Mouse (Mus musculus) MEL (cell line): Measurements from ENCODE around the gene Cldn9. TPM values are rescaled to one million over a fixed set of nuclear protein-coding genes. Genes with fewer than 3 reads are reported as not detected.
A peak's percentile ranks its signal among the peaks of the same experiment; 100 is the strongest.

Experiments used
- DNase-seq: peaks from one replicate; pipeline ENCODE4 v3.0.0; 2011; ENCODE audit warnings: low read depth, low spot score
- H3K27ac ChIP-seq: 2 replicates; pipeline ENCODE4 v1.5.1; 2012; ENCODE audit warnings: low read depth, mild to moderate bottlenecking, control low read depth, low read length, moderate library complexity; ENCODE audit not compliant: control insufficient read depth
- H3K27me3 ChIP-seq, 2 experiments: fragments of 150-350 bp in 1 of 2; sonication (generic) in 1 of 2; 2 replicates each; pipeline ENCODE4 v1.6.1; 2012; ENCODE audit warnings: low read length in 2 of 2, mild to moderate bottlenecking in 2 of 2, improper control_type of control experiment in 1 of 2, moderate library complexity in 1 of 2; ENCODE audit not compliant: insufficient read depth in 2 of 2, control insufficient read depth in 1 of 2
- H3K36me3 ChIP-seq, 2 experiments: 2 replicates each; pipeline ENCODE4 v1.6.1; 2012 to 2014; ENCODE audit warnings: low read length in 2 of 2, improper control_type of control experiment in 1 of 2, inconsistent platforms in 1 of 2, mild to moderate bottlenecking in 1 of 2; ENCODE audit not compliant: insufficient read depth in 2 of 2, control insufficient read depth in 1 of 2
- H3K4me1 ChIP-seq, 2 experiments: fragments of 150-350 bp in 1 of 2; sonication (generic) in 1 of 2; 2 replicates each; pipeline ENCODE4 v1.6.1; 2012; ENCODE audit warnings: low read length in 2 of 2, improper control_type of control experiment in 1 of 2, mild to moderate bottlenecking in 1 of 2; ENCODE audit not compliant: insufficient read depth in 2 of 2, control insufficient read depth in 1 of 2
- H3K4me3 ChIP-seq, 2 experiments: fragments of 150-350 bp in 1 of 2; sonication (generic) in 1 of 2; 2 replicates each; pipeline ENCODE4 v1.5.1; 2012; ENCODE audit warnings: low read depth in 2 of 2, low read length in 2 of 2, mild to moderate bottlenecking in 2 of 2, moderate library complexity in 2 of 2, control low read depth in 1 of 2, improper control_type of control experiment in 1 of 2; ENCODE audit not compliant: control insufficient read depth in 1 of 2, insufficient read depth in 1 of 2
- H3K79me2 ChIP-seq: 2 replicates; pipeline ENCODE4 v1.6.1; 2012; ENCODE audit warnings: mild to moderate bottlenecking, low read length, moderate library complexity; ENCODE audit not compliant: control insufficient read depth, poor library complexity, insufficient read depth
- H3K9ac ChIP-seq: 2 replicates; pipeline ENCODE4 v1.6.1; 2012; ENCODE audit warnings: low read depth, mild to moderate bottlenecking, control low read depth, low read length, moderate library complexity; ENCODE audit not compliant: control insufficient read depth, poor library complexity, severe bottlenecking
- H3K9me3 ChIP-seq: fragments of 150-350 bp; sonication (generic); replicated peaks from 2 replicates; pipeline ENCODE4 v1.6.1; 2012; ENCODE audit warnings: mild to moderate bottlenecking, low read length, improper control_type of control experiment, moderate library complexity; ENCODE audit not compliant: insufficient read depth
- CHD2 ChIP-seq: IDR thresholded peaks from 2 replicates; pipeline ENCODE4 v1.6.1; 2011; ENCODE audit warnings: low read length, improper control_type of control experiment
- E2F4 ChIP-seq: IDR thresholded peaks from 2 replicates; pipeline ENCODE4 v1.6.1; 2011; ENCODE audit warnings: low read depth, low read length, improper control_type of control experiment, borderline replicate concordance
- ELF1 ChIP-seq: IDR thresholded peaks from 2 replicates; pipeline ENCODE4 v1.6.1; 2014; ENCODE audit warnings: low read depth, mild to moderate bottlenecking, inconsistent platforms, low read length, improper control_type of control experiment, moderate library complexity
- EP300 ChIP-seq, 2 experiments: IDR thresholded peaks; 2 replicates each; pipeline ENCODE4 v1.6.1; 2011; ENCODE audit warnings: improper control_type of control experiment in 2 of 2, low read length in 2 of 2, low read depth in 1 of 2, mild to moderate bottlenecking in 1 of 2
- ETS1 ChIP-seq: IDR thresholded peaks from 2 replicates; pipeline ENCODE4 v1.6.1; 2012; ENCODE audit warnings: low read depth, mild to moderate bottlenecking, inconsistent platforms, low read length, improper control_type of control experiment, moderate library complexity
- GABPA ChIP-seq: IDR thresholded peaks from 2 replicates; pipeline ENCODE4 v1.6.1; 2012; ENCODE audit warnings: low read depth, mild to moderate bottlenecking, inconsistent platforms, low read length, improper control_type of control experiment, moderate library complexity
- GATA1 ChIP-seq: IDR thresholded peaks from 2 replicates; pipeline ENCODE4 v1.6.1; 2011; ENCODE audit warnings: low read depth, low read length, improper control_type of control experiment
- HCFC1 ChIP-seq: IDR thresholded peaks from 2 replicates; pipeline ENCODE4 v1.6.1; 2012; ENCODE audit warnings: low read depth, mild to moderate bottlenecking, inconsistent platforms, low read length, improper control_type of control experiment, moderate library complexity
- JUND ChIP-seq: IDR thresholded peaks from 2 replicates; pipeline ENCODE4 v1.6.1; 2011; ENCODE audit warnings: low read depth, mild to moderate bottlenecking, improper control_type of control experiment, low read length
- KAT2A ChIP-seq: conservative IDR thresholded peaks from 2 replicates; pipeline ENCODE4 v1.6.1; 2012; ENCODE audit warnings: low read depth, low read length, improper control_type of control experiment, inconsistent platforms
- MAFK ChIP-seq: IDR thresholded peaks from 2 replicates; pipeline ENCODE4 v1.6.1; 2011; ENCODE audit warnings: low read depth, mild to moderate bottlenecking, low read length, improper control_type of control experiment, borderline replicate concordance
- MAX ChIP-seq: IDR thresholded peaks from 2 replicates; pipeline ENCODE4 v1.6.1; 2011; ENCODE audit warnings: low read length, improper control_type of control experiment
- MAZ ChIP-seq: IDR thresholded peaks from 2 replicates; pipeline ENCODE4 v1.6.1; 2012; ENCODE audit warnings: low read depth, mild to moderate bottlenecking, inconsistent platforms, low read length, improper control_type of control experiment
- MXI1 ChIP-seq: IDR thresholded peaks from 2 replicates; pipeline ENCODE4 v1.6.1; 2011; ENCODE audit warnings: mild to moderate bottlenecking, low read depth, low read length, improper control_type of control experiment
- MYB ChIP-seq: IDR thresholded peaks from 2 replicates; pipeline ENCODE4 v1.6.1; 2011; ENCODE audit warnings: mild to moderate bottlenecking, low read depth, low read length, improper control_type of control experiment
- MYC ChIP-seq: IDR thresholded peaks from 2 replicates; pipeline ENCODE4 v1.6.1; 2011; ENCODE audit warnings: low read depth, mild to moderate bottlenecking, low read length, improper control_type of control experiment, moderate library complexity
- NELFE ChIP-seq: IDR thresholded peaks from 2 replicates; pipeline ENCODE4 v1.6.1; 2011; ENCODE audit warnings: low read depth, low read length, improper control_type of control experiment
- NRF1 ChIP-seq: IDR thresholded peaks from 2 replicates; pipeline ENCODE4 v1.6.1; 2014; ENCODE audit warnings: low read depth, mild to moderate bottlenecking, inconsistent platforms, low read length, improper control_type of control experiment, moderate library complexity; ENCODE audit not compliant: poor library complexity, insufficient read depth, severe bottlenecking
- POLR2A ChIP-seq, 2 experiments: IDR thresholded peaks; 2 replicates each; pipeline ENCODE4 v1.6.1; 2011 to 2012; ENCODE audit warnings: low read length in 2 of 2, mild to moderate bottlenecking in 2 of 2, control low read depth in 1 of 2, improper control_type of control experiment in 1 of 2, low read depth in 1 of 2, moderate library complexity in 1 of 2; ENCODE audit not compliant: control insufficient read depth in 1 of 2, insufficient read depth in 1 of 2, poor library complexity in 1 of 2
- POLR2AphosphoS2 ChIP-seq: IDR thresholded peaks from 2 replicates; pipeline ENCODE4 v1.6.1; 2011; ENCODE audit warnings: low read length, improper control_type of control experiment
- POLR2AphosphoS5 ChIP-seq: IDR thresholded peaks from 2 replicates; pipeline ENCODE4 v1.6.1; 2012; ENCODE audit warnings: low read depth, borderline replicate concordance, mild to moderate bottlenecking, inconsistent platforms, low read length, moderate library complexity, mixed read lengths
- SIN3A ChIP-seq: IDR thresholded peaks from 2 replicates; pipeline ENCODE4 v1.6.1; 2012; ENCODE audit warnings: low read length, improper control_type of control experiment, inconsistent platforms
- SMC3 ChIP-seq: IDR thresholded peaks from 2 replicates; pipeline ENCODE4 v1.6.1; 2011; ENCODE audit warnings: low read depth, low read length, improper control_type of control experiment
- TAL1 ChIP-seq: IDR thresholded peaks from 2 replicates; pipeline ENCODE4 v1.6.1; 2012; ENCODE audit warnings: mild to moderate bottlenecking, inconsistent platforms, low read length, moderate library complexity, mixed read lengths
- TBP ChIP-seq: IDR thresholded peaks from 2 replicates; pipeline ENCODE4 v1.8.0; 2011; ENCODE audit warnings: low read depth, low read length, improper control_type of control experiment
- UBTF ChIP-seq: IDR thresholded peaks from 2 replicates; pipeline ENCODE4 v1.6.1; 2012; ENCODE audit warnings: low read depth, mild to moderate bottlenecking, inconsistent platforms, low read length, improper control_type of control experiment, moderate library complexity, borderline replicate concordance; ENCODE audit not compliant: insufficient read depth
- USF2 ChIP-seq, 2 experiments: IDR thresholded peaks; 2 replicates each; pipeline ENCODE4 v1.6.1; 2011 to 2012; ENCODE audit warnings: improper control_type of control experiment in 2 of 2, low read length in 2 of 2, borderline replicate concordance in 1 of 2, inconsistent platforms in 1 of 2, low read depth in 1 of 2, mild to moderate bottlenecking in 1 of 2; ENCODE audit not compliant: insufficient read depth in 1 of 2
- ZC3H11A ChIP-seq: IDR thresholded peaks from 2 replicates; pipeline ENCODE4 v1.6.1; 2012; ENCODE audit warnings: low read depth, mild to moderate bottlenecking, inconsistent platforms, low read length, improper control_type of control experiment
- ZMIZ1 ChIP-seq: IDR thresholded peaks from 2 replicates; pipeline ENCODE4 v1.6.1; 2012; ENCODE audit warnings: low read depth, mild to moderate bottlenecking, inconsistent platforms, low read length, improper control_type of control experiment, moderate library complexity
- ZNF384 ChIP-seq: IDR thresholded peaks from 2 replicates; pipeline ENCODE4 v1.6.1; 2012; ENCODE audit warnings: low read depth, mild to moderate bottlenecking, inconsistent platforms, low read length, improper control_type of control experiment
- polyA plus RNA-seq, 2 experiments: library from polyadenylated mRNA; stranded (reverse) in 1 of 2; unstranded in 1 of 2; fragments of >175 nt in 1 of 2; fragments of >200 nt in 1 of 2; gene quantifications; 2 replicates each; pipeline versions ENCODE4 v1.2.1 to v1.2.4; 2012; ENCODE audit warnings: low replicate concordance in 2 of 2, low read depth in 1 of 2; ENCODE audit not compliant: insufficient read length in 2 of 2, insufficient read depth in 1 of 2, missing spikeins in 1 of 2
- total RNA-seq: library from RNA; depleted of rRNA; stranded (reverse); fragments of 300-350 nt; gene quantifications from 2 replicates; pipeline ENCODE4 v1.2.3, GENCODE M21; 2012

Cldn9 gene
- total and polyA plus RNA-seq, 3 experiments: 0.18 to 0.19 TPM; not detected in 1

GRCm38 (mm10) chr17:23674271-23674952, 9.4 kb downstream of the Cldn9 start:
- H3K27me3 ChIP-seq: no peaks in the 10 kb centered on the region
- no peak for DNase-seq
- no peak overlapping the region for H3K27ac ChIP-seq
- H3K4me1 ChIP-seq: peaks cover 0 to 17% of the 10 kb centered on the region in 2 experiments
- peak overlapping the region; percentile 70 to 78 for H3K4me3 ChIP-seq
- peaks cover 15% of the 10 kb centered on the region for H3K79me2 ChIP-seq
- H3K36me3 ChIP-seq: peaks cover 0 to 15% of the 10 kb centered on the region in 2 experiments; a peak in 2 of 4 replicates
- peak overlapping the region; percentile 52 for H3K9ac ChIP-seq
- H3K9me3 ChIP-seq: no peaks in the 10 kb centered on the region
- TF ChIP-seq MAX: no peak

DNA sequence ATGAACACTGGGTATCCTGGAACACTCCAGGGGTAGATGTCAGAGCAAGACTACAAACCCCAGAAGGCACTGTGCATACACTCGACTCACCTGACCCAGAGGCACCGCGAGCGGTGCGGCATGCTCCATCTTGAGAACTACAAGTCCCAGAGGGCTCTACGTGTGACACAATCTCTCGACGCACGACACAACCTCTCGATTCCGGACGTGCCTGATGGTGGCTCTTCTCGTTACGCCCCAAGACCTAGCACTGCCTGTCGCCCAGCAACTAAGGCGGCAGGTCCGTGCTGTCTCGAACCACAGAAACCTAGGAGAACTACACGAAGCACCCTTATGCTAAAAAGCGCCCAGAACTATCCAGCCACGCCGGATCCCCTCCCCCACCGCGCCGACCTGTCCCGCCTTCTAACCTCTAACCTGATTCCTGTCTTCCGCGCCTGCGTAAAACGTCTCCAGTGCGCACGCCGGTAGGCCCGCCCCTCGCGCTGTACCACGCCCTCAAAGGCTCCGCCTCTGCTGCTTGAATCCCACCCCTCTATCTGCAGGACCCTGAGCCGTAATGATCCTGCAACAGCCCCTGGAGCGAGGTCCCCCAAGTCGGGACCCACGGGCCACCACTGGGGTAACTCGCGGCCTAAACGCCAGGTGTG, 10.3 kb downstream of the Cldn9 start, which contains the start of the genes Hcfc1r1 and Thoc6:
TSS of gene Hcfc1r1 (plus strand) at position 173 of the 650 bp plus-strand sequence.
TSS of gene Thoc6 (minus strand) at position 459 of the 650 bp plus-strand sequence.
- peak within 1 kb of the TSS; percentile 77 for H3K9ac ChIP-seq
- H3K4me1 ChIP-seq: peaks cover 0 to 17% of the 10 kb centered on the region in 2 experiments
- peak within 1 kb of the TSS; percentile 70 to 78 for H3K4me3 ChIP-seq
- no peaks in the 10 kb centered on the region for H3K9me3 ChIP-seq
- DNase-seq: peak; percentile 98
- no peaks in the 10 kb centered on the region for H3K27me3 ChIP-seq
- peak within 1 kb of the TSS; percentile 82 for H3K27ac ChIP-seq
- H3K36me3 ChIP-seq: peaks cover 0 to 15% of the 10 kb centered on the region in 2 experiments; a peak in 2 of 4 replicates
- peaks cover 15% of the 10 kb centered on the region for H3K79me2 ChIP-seq
- TF ChIP-seq SIN3A (peak; percentile 92), ELF1 (peak; percentile 84), SMC3 (no peak), ZNF384 (no peak; the same call in 1 of the 2 replicates), HCFC1 (peak; percentile 97), USF2 (IDR thresholded peaks at IDR 0.05; ENCODE audit: borderline replicate concordance in 1 of 2, insufficient read depth in 1 of 2, low read depth in 1 of 2, low read length in 2 of 2) (no peak), UBTF (no peak), POLR2AphosphoS2 (peak; percentile 55), NRF1 (peak; percentile 71), ETS1 (no peak), MXI1 (peak; percentile 80), POLR2AphosphoS5 (peak; percentile 75; the same call in 1 of the 2 replicates), E2F4 (no peak), ZC3H11A (no peak), MAFK (no peak), ZMIZ1 (peak; percentile 32), TBP (peak; percentile 72), EP300 (IDR thresholded peaks at IDR 0.05; ENCODE audit: low read depth in 1 of 2, low read length in 2 of 2) (no peak), MYB (no peak), MAX (peak; percentile 76), MYC (peak; percentile 95), TAL1 (no peak), GABPA (no peak), NELFE (peak; percentile 73), CHD2 (peak; percentile 85), GATA1 (peak; percentile 47), KAT2A (peak; percentile 90), POLR2A (IDR thresholded peaks at IDR 0.05; ENCODE audit: control insufficient read depth in 1 of 2, insufficient read depth in 1 of 2, low read depth in 1 of 2, low read length in 2 of 2, poor library complexity in 1 of 2) (peak in 1 of 2 experiments; percentile 92; a peak in 2 of 4 replicates), MAZ (no peak), JUND (no peak)
